Mouse (Mus musculus) kidney, postnatal 4 days (tissue): ENCODE measurements around the gene Cldn19.
"Not testable (repeated sequence)": the region's sequence is repeated elsewhere in the genome, so short reads cannot be mapped to it uniquely, and the experiment has no call there.

Source experiments
- DNase-seq, 2 experiments: peaks; one replicate each; pipeline ENCODE4 v3.0.0; 2021; ENCODE audit warnings: mixed read lengths in 2 of 2

The Cldn19 gene

DNA sequence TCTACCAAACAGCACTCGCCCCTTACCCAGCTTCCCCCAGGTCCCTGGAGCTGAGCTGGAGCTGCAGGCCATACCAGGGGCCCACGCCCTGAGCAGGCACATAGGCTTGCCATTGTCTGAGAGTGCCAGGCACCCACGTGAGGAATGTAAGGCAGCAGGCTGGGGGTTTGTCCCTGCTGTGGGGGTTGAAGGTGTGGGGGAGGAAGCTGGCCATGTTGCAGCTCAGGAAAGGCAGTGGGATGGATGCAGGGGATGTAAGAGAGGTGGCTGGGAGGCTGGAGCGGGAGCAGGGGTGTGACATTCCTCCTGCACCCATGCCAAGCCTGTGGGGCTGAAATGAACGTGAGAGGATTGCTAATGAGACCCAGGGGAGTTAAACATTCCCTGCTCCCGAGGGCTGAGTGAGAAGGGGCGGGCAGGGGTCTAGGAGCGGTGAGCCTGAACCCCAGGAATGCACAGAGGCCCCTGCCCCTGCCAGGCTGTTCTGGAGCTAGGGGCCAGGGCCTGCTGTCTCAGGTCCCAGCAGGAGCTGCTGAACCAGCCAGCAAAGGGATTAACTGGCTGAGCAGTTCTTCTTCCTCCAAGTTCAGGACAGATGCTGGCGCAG is 1.1 kb upstream of the Cldn19 start:
- DNase-seq = peak; percentile 67 to 80

- no peak for DNase-seq
Observed at GRCm38 (mm10) chr4:119257083-119257482, 1.9 kb downstream of the Cldn19 start.

DNA sequence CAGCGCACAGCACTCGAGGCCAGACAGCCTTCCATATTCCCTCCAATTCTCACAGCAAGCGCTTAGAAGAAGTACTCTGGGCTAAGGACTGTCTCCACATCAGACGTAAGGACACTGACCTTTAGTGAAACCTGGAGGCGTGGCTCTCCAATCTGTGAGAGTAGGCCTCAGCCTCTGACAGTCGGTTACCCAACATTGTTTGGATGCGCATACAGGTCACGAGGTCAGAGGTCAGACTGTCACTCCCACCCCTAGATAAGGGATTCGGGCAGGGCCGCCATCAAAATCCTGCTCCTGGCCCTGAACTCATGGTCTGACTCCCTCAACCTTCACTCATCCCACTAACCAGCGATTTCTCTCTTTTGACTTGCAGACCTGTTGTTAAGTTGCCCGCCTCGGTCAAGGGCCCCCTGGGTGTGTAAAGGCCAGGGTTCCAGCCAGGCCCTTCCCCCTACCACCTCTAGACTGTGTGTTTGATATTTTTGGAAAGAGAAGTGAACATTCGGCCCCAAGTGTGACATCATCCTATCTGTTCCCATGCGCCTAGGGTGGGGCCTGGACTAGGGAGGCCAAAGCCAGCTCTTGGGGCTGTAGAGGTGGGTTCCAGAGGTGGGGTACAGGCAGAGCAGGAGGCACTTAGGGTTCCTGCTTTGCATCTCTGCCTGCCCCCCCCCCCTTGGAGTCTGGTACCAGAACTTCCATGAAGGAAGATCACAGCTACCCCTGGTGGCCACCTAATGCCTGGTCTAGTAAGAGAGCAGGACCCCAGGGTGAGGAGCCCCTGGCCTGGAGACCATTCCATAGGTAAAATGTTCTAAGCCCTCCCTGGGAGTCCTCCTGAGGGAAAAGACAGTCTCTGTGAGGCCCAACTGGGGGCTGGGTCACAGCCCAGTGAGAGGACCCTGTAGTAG is 4.4 kb downstream of the Cldn19 start:
- DNase-seq = peak in 1 of 2 experiments; percentile 56

- DNase-seq = no peak
Observed at GRCm38 (mm10) chr4:119261087-119261713, 6.0 kb downstream of the Cldn19 start.

DNA sequence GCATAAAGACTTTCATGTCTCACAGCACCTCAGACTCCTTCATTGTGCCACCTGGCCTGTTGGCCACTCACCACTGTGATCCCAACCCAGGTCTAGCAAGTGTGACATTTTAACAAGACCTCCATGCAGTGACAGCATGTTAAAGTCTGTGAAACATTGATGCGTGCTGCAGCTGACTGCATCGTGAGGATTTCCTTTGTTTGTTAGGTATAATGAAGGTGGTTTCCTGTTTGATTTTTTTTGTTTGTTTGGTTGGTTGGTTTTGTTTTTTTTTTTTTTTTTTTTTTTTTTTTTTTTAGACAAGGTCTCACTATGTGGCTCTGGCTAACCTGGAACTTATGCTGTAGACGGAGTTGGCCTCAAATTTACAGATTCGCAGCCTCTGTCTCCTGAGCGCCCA is 7.3 kb downstream of the Cldn19 start:
- DNase-seq = no peak

DNA sequence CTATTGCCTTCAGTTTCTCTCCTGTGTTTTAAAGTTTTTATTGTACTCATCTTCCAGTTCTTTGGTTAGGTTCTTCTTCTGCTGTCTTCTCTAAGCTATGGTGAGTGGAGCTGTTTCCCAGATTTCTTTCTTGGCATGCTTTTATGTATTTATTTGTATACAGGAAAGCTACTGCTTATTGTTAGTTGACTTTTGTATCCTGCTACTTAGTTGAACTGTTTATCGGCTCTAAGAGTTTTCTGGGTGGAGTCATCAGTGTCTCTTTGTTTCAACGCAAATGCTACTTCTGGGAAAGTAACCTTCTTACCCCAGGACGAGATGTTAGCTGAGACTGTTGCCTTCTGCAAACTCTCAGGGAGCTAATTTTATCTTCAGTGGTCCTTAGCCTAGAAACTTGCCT is 8.2 kb downstream of the Cldn19 start:
- DNase-seq = no peak

GRCm38 (mm10) chr4:119266606-119267005 is 11.4 kb downstream of the Cldn19 start:
- DNase-seq = no peak

GRCm38 (mm10) chr4:119274627-119275026 is 19.4 kb downstream of the Cldn19 start:
- no peak for DNase-seq

DNA sequence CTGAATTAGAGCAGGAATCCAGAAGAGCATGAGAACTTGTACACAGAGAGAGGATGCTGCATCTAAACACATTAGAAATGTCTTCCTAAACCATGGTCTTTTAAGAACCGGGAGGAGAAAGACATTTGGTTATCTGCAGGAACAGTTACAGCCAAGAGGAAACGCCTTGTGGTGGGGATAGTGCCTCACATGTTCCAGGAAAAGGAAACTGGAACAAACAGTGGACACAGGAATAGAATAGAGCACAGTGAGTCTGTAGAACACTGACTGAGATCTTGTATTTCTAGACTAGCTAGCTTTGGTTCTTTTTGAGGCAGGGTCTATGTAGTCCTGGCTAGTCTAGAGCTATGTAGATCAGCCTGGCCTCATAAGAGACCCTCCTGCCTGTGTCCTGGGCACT is 20.0 kb downstream of the Cldn19 start:
- no peak for DNase-seq

DNA sequence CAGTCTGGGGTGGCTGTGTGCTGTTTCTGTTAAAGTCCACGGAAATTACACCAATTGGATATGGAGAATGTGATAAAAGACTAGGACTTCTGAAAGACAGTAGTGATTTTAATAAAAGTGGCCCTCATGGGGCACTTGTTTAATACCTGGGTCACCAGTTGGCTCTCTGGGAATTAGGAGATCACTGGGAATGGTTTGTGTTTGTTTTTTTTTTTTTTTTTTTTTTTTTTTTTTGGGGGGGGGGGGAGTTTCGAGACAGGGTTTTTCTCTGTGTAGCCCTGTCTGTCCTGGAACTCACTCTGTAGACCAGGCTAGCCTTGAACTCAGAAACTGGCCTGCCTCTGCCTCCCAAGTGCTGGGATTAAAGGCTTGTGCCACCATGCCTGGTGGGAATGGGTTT is 20.5 kb downstream of the Cldn19 start:
- no peak for DNase-seq

- DNase-seq = not testable (repeated sequence)
Observed at GRCm38 (mm10) chr4:119278784-119279183, 23.6 kb downstream of the Cldn19 start.

- no peak for DNase-seq
Observed at GRCm38 (mm10) chr4:119284861-119285260, 29.6 kb downstream of the Cldn19 start.

DNA sequence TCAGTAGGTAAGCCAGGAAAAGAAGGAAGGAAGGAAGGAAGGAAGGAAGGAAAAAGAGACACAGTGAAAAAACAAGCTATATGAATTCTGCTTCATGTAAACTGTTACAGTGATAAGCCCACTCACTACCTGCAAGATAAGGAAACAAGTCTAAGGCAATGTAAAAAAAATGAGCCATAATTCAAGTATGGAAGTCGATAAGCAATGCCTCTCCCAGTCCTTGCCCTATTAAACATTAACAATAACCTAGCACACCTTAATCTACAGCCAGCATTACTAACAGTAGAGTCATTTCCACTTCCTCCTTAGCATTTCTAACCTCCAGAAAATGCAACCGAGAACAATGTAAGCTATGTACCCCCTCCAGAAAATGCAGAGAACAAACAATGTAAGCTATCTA is 30.1 kb downstream of the Cldn19 start:
- DNase-seq = no peak

GRCm38 (mm10) chr4:119291921-119292320 is 36.7 kb downstream of the Cldn19 start:
- DNase-seq = no peak

DNA sequence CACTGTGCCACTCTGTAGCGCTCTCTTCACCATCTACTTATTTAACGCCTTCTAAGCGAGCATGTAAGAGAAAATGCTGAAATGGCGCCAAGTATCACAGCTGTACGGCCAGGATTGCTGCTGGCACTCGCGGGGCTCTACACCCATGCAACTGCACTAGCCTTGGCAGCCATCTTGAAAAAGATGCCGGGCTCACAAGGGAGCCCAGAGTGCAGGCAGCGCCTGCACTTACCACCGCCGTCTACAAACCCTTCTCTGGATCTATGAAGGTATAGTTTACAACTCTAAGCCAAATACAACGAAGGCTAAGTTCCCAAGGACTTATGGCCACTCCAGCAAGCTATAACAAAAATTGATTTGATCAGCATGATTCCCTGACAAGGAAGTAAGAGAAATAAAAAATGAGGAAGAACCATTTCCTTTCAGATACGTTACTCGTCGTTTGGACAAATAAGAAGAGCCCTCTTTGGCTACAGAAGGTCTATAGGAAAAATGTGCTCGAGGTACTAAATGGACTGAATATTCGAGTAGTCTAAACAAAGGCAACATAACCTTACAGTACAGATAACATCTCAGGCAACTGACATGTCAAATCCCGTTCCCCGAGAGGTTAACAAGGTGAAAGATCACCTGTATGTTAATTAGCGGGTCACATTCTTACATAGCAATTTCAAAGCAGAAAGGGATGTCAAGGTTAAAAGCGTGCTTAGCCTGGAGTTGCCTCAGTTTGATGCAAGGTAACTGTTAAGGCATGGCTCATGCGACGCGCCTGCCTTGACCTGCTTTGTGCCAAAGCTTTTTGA is 37.8 kb downstream of the Cldn19 start:
- peak; percentile 64 to 74 for DNase-seq

GRCm38 (mm10) chr4:119293574-119294258 is 38.5 kb downstream of the Cldn19 start:
- peak; percentile 42 to 69 for DNase-seq

GRCm38 (mm10) chr4:119294415-119295133 is 39.4 kb downstream of the Cldn19 start, which contains the start of gene Ybx1:
Gene Ybx1, minus strand, starts transcription at chr4:119294604.
- peak; percentile 100 for DNase-seq

DNA sequence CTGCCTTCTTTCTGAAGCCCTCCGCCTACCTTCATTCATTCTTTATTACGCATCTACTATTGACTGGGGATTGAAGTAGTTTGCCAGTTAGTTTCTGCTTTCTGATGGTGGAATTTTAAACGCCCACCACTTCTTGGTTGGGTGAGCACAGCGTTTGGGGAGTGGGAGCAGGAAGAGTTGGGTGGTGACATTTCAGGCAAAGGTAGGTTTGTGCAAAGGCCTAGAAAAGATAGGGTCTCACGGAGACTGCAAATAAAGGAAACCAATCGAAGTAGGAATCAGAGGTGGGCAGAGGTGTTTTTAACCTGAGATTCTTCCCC is 39.9 kb downstream of the Cldn19 start:
- DNase-seq = no peak

GRCm38 (mm10) chr4:119297361-119297760 is 42.1 kb downstream of the Cldn19 start:
- DNase-seq = no peak

DNA sequence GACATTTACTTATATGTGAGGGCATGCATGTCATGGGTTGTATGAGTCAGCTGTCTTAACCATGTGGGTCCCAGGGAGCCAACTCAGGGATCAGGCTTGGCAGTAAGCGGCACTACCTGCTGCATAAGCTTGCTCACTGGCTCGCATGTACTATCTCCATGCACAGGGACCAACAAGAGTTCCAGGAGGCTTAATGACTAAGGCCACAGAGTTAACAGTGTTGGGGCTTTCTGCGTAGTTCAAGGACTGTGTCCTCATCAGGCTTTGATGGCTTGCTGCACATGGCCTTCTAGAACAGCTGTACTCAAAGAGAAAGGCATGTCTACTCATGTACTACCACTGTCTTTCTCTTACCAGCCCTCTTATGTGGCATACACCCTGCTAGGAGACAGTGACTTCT is 45.5 kb downstream of the Cldn19 start:
- no peak for DNase-seq

DNA sequence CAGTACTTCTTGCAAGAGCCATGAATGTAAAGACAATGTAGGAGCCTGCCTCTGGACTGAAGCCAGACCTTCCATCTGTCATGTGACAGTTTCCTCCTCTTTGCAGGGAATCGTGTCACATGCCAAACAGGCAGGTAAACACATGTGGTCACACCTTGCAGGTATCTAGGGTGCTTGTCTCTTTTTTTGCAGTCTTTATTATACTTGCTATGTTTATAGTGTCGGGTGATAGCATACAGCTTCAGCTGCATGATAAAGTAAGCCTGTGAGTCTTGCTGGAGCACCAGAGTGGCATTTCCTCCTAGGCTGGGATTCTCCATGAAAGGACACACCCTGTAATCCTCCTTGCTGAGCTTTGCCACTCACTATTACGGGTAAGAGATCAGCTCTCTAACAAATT is 46.6 kb downstream of the Cldn19 start:
- no peak for DNase-seq

DNA sequence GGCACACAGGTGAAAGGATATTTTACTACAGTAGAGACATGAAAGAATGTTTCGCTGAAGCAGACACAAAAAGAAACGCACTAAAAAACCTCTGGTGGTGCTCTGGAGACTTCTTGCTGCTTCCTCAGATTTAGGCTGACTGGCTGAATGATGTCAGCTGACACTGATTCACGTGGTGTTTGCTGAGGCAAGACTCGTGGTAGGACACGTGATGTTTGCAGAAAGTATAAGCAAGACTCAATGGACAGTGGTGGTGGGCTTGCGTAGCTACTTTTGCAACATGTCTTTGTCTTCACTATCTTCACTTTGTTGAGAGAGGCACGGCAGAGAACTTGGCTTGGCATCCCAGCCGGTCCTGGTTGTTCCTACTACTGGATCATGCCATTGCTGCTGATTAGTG is 48.1 kb downstream of the Cldn19 start:
- no peak for DNase-seq
